Mouse (Mus musculus): ENCODE results near the gene Gm3099.
"Not testable (repeated sequence)": the region's sequence is repeated elsewhere in the genome, so short reads cannot be mapped to it uniquely, and the experiment has no call there.

DNA sequence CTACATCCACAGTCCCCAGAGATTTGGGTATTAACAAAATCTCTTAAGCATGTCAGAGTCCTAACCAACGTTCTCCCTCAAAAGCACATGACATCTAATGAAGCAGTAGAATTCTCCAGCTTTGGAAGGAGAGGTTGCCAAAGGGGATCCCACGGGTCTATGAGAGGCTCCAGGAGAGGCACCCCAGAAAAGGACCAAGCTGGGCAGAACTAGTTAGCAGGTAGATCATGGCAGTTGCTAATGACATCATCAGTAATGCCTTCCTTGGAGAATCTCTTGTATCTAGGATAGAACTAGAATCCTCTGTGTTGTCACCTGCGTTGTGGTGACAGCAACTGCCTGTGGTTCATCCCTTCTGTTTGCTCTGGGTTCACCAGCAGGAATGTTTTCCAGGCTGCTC lies at the start of gene Gm3099:
- not testable (repeated sequence) for TF ChIP-seq CTCF (IDR thresholded peaks at IDR 0.05 in 2 of 3, conservative IDR thresholded peaks at IDR 0.05 in 1 of 3; ENCODE audit: control insufficient read depth in 1 of 3, insufficient read depth in 1 of 3, low read depth in 2 of 3, low read length in 3 of 3, poor library complexity in 1 of 3, severe bottlenecking in 1 of 3); MAX (IDR thresholded peaks at IDR 0.05; ENCODE audit: low read length); NELFE (IDR thresholded peaks at IDR 0.05; ENCODE audit: low read depth, low read length); CHD2 (IDR thresholded peaks at IDR 0.05; ENCODE audit: low read length)

Data from MEL (cell line).